Mouse (Mus musculus): ENCODE results near the gene Osgepl1.
A peak's percentile ranks its signal among the peaks of the same experiment; 100 is the strongest.
"Not testable (repeated sequence)": the region's sequence is repeated elsewhere in the genome, so short reads cannot be mapped to it uniquely, and the experiment has no call there.

Gene Osgepl1

GRCm38 (mm10) chr1:53312989-53313967 is at the start of gene Osgepl1:
Osgepl1 (plus strand) TSS chr1:53313624.
- DNase-seq (ENCODE audit: low spot score) = peak; percentile 85

GRCm38 (mm10) chr1:53264958-53265612 is 48.3 kb upstream of the Osgepl1 start:
- not testable (repeated sequence) for DNase-seq (ENCODE audit: low spot score)

- DNase-seq (ENCODE audit: low spot score) = no peak
Observed at GRCm38 (mm10) chr1:53269901-53270300, 43.5 kb upstream of the Osgepl1 start.

- peak; percentile 55 for DNase-seq (ENCODE audit: low spot score)
Observed at GRCm38 (mm10) chr1:53272646-53273045, 40.8 kb upstream of the Osgepl1 start.

- DNase-seq (ENCODE audit: low spot score) = no peak
Observed at GRCm38 (mm10) chr1:53291197-53291596, 22.2 kb upstream of the Osgepl1 start.

- peak; percentile 96 for DNase-seq (ENCODE audit: low spot score)
Observed at GRCm38 (mm10) chr1:53296581-53297383, 16.6 kb upstream of the Osgepl1 start, which contains the start of the genes Pms1, Ormdl1 and Gm28778. Pms1 (minus strand) TSS chr1:53297018. Ormdl1 (plus strand) TSS chr1:53297095. Gm28778 (plus strand) TSS chr1:53297111.

GRCm38 (mm10) chr1:53300506-53300905 is 12.9 kb upstream of the Osgepl1 start:
- DNase-seq (ENCODE audit: low spot score) = no peak

- DNase-seq (ENCODE audit: low spot score) = no peak
Observed at GRCm38 (mm10) chr1:53321662-53322344, 8.4 kb downstream of the Osgepl1 start.

GRCm38 (mm10) chr1:53323254-53323653 is 9.8 kb downstream of the Osgepl1 start:
- no peak for DNase-seq (ENCODE audit: low spot score)

GRCm38 (mm10) chr1:53324277-53324676 is 10.9 kb downstream of the Osgepl1 start:
- DNase-seq (ENCODE audit: low spot score) = no peak

- no peak for DNase-seq (ENCODE audit: low spot score)
Observed at GRCm38 (mm10) chr1:53324827-53325494, 11.5 kb downstream of the Osgepl1 start.

- DNase-seq (ENCODE audit: low spot score) = not testable (repeated sequence)
Observed at GRCm38 (mm10) chr1:53333527-53333926, 20.1 kb downstream of the Osgepl1 start.

- no peak for DNase-seq (ENCODE audit: low spot score)
Observed at GRCm38 (mm10) chr1:53335465-53335864, 22.0 kb downstream of the Osgepl1 start.

- DNase-seq (ENCODE audit: low spot score) = not testable (repeated sequence)
Observed at GRCm38 (mm10) chr1:53337403-53337802, 24.0 kb downstream of the Osgepl1 start.

GRCm38 (mm10) chr1:53341071-53341470 is 27.6 kb downstream of the Osgepl1 start:
- DNase-seq (ENCODE audit: low spot score) = no peak

GRCm38 (mm10) chr1:53352327-53353261 is 39.2 kb downstream of the Osgepl1 start, which contains the start of the genes Asdurf, Gm28551 and Asnsd1:
Asdurf (minus strand) TSS chr1:53352619.
Gm28551 (minus strand) TSS chr1:53352667.
Asnsd1 (minus strand) TSS chr1:53352752.
- DNase-seq (ENCODE audit: low spot score) = peak; percentile 98

- no peak for DNase-seq (ENCODE audit: low spot score)
Observed at GRCm38 (mm10) chr1:53358988-53359387, 45.6 kb downstream of the Osgepl1 start.

All from layer of hippocampus, adult 11-12 months (tissue).